In the genomic region with DNA sequence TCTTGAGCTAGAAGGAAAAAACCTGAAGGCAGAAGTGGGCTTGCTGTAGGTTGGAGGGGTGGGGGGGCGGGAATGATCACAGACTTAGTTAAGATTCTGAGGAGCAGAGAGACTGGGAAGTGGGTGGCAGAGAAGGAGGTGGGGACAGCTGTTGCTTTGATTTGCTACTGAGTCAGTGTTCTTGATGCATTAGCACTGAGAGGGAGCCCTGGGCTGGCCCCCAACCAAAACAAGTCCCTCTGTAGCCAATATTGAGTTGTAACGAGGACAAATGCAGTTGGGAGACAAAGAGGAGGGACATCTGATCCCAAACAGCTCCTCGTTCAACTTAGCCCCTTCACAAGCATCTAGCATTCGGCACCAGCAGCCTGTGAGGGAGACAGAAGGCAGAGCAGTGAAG, we compare ENCODE assay signal across 21 mouse cellular contexts. TPM values are rescaled to one million over a fixed set of nuclear protein-coding genes. Genes with fewer than 3 reads are reported as not detected.
A peak's percentile ranks its signal among the peaks of the same experiment; 100 is the strongest.
DNase-seq lines count a peak whose midpoint lies in the region; ATAC-seq and TF ChIP-seq lines count a peak whose summit lies in the region.
"Had no signal": no experiment of that assay in that cellular context is flagged by ENCODE, and none has a peak within 500 bp of the region (broad histone marks: within the 10 kb centered on the region; RNA-seq: fewer than 3 reads in every experiment).

No protein-coding gene starts in this region.

- ATAC-seq in erythroid progenitor cell, adult 5-6 weeks (replicated peaks; ENCODE audit: low FRiP score, poor library complexity, severe bottlenecking), result no peak
- ATAC-seq: intestine, embryonic 15.5 days; liver, embryonic 12.5 days had no signal

- H3K4me1 ChIP-seq in olfactory bulb, adult 2 months (ENCODE audit: control insufficient read depth, insufficient read depth, low read length), result peaks cover 9% of the 10 kb centered on the region
- H3K4me1 ChIP-seq: intestine, embryonic 15.5 days; limb, embryonic 12.5 days had no signal

- no peak for TF ChIP-seq CTCF in layer of hippocampus, adult 2 months (conservative IDR thresholded peaks at IDR 0.05)
- no peak for TF ChIP-seq CTCF in olfactory bulb, adult 2 months (IDR thresholded peaks at IDR 0.05; ENCODE audit: insufficient read depth, low read depth, low read length)

- 20% methylated on average over 4 of the region's 4 CpGs for WGBS in olfactory bulb, adult 2 months

- no peak overlapping the region for H3K4me3 ChIP-seq in layer of hippocampus, adult 2 months
- no peak overlapping the region for H3K4me3 ChIP-seq in olfactory bulb, adult 2 months (ENCODE audit: insufficient read depth, low read depth, low read length)
- H3K4me3 ChIP-seq: heart, adult 2 months; hindbrain, embryonic 15.5 days; intestine, embryonic 15.5 days; limb, embryonic 12.5 days; liver, embryonic 12.5 days; megakaryocyte, embryonic 14.5 days had no signal

- TF ChIP-seq POLR2A in olfactory bulb, adult 2 months (IDR thresholded peaks at IDR 0.05; ENCODE audit: insufficient read depth, low read depth, low read length), result no peak

- DNase-seq in cerebellum, postnatal 10 days, result peak; percentile 61 to 68
- no peak for DNase-seq in cerebellum, adult 9-10 months
- DNase-seq in layer of hippocampus, adult 2 months (ENCODE audit: low spot score in 2 of 2), result peak in 1 of 2 experiments; percentile 60
- DNase-seq in layer of hippocampus, adult 9-10 months (ENCODE audit: low spot score), result no peak
- DNase-seq in brain, adult 2 months (ENCODE audit: low read depth, low spot score), result peak; percentile 89
- no peak for DNase-seq in thymus, postnatal 36 days
- DNase-seq: adrenal gland, postnatal 36 days; gastrocnemius, postnatal 25 days; heart, adult 2 months; heart, postnatal 36 days; kidney, adult 9 months; kidney, postnatal 4 days; lung, adult 2 months had no signal

- peak overlapping the region; percentile 64 for H3K27ac ChIP-seq in layer of hippocampus, adult 2 months
- H3K27ac ChIP-seq in olfactory bulb, adult 2 months (ENCODE audit: insufficient read depth, low read depth, low read length), result peak overlapping the region; percentile 50; the same call in 1 of the 2 replicates
- H3K27ac ChIP-seq: heart, adult 2 months; hindbrain, embryonic 15.5 days; intestine, embryonic 15.5 days; limb, embryonic 12.5 days; liver, embryonic 12.5 days; stomach, postnatal 0 days had no signal

RNA-seq across cellular contexts. Expression of a gene that starts 7.1 kb away (rescaled TPM):
- total RNA-seq in layer of hippocampus, adult 2 months (2021), result 1 to 10 TPM; 2.0 to 3.7 TPM
- polyA plus RNA-seq in olfactory bulb, adult 2 months (2012; ENCODE audit: insufficient read depth, insufficient read length, low replicate concordance, missing spikeins), result not detected in 2 replicates
- 101 and 132 TPM in 2 replicates for total RNA-seq in erythroid progenitor cell, adult 5-6 weeks (2015; ENCODE audit: low replicate concordance)
- total RNA-seq in erythroid progenitor cell, adult 5-6 weeks (2017; ENCODE audit: low replicate concordance), result 121 and 141 TPM in 2 replicates

RNA-seq across cellular contexts. Expression of a gene that starts 9.7 kb away (rescaled TPM):
- total RNA-seq in layer of hippocampus, adult 2 months (2021), result 100 to 1,000 TPM; 394 to 402 TPM
- polyA plus RNA-seq in olfactory bulb, adult 2 months (2012; ENCODE audit: insufficient read depth, insufficient read length, low replicate concordance, missing spikeins), result 88.8 TPM in 1 of 2 replicates, not detected in the other
- not detected in 2 replicates for total RNA-seq in erythroid progenitor cell, adult 5-6 weeks (2015; ENCODE audit: low replicate concordance)
- 7.8 TPM in 2 replicates for total RNA-seq in erythroid progenitor cell, adult 5-6 weeks (2017; ENCODE audit: low replicate concordance)

RNA-seq across cellular contexts. Expression of a gene that starts 24.2 kb away (rescaled TPM):
- 10 to 100 TPM; 64.5 to 65.9 TPM for total RNA-seq in layer of hippocampus, adult 2 months (2021)
- polyA plus RNA-seq in olfactory bulb, adult 2 months (2012; ENCODE audit: insufficient read depth, insufficient read length, low replicate concordance, missing spikeins), result not detected in 2 replicates
- 223 and 265 TPM in 2 replicates for total RNA-seq in erythroid progenitor cell, adult 5-6 weeks (2015; ENCODE audit: low replicate concordance)
- total RNA-seq in erythroid progenitor cell, adult 5-6 weeks (2017; ENCODE audit: low replicate concordance), result 67.0 and 67.1 TPM in 2 replicates

Comparison
In these comparisons a context has a peak if more than half of its experiments do, and no peak if none do; other contexts are left out.
1. DNase-seq: peak in cerebellum, postnatal 10 days (2 of 2) and brain, adult 2 months (single experiment); none in cerebellum, adult 9-10 months (single experiment), layer of hippocampus, adult 9-10 months (single experiment) and thymus, postnatal 36 days (0 of 2).
2. RNA of a gene that starts 7.1 kb away (total RNA-seq): 101 to 141 TPM in erythroid progenitor cell, adult 5-6 weeks; 2.0 to 3.7 TPM in layer of hippocampus, adult 2 months; every median in the first group is over 10 times any median in the second.
3. RNA of a gene that starts 9.7 kb away (total RNA-seq): 394 to 402 TPM in layer of hippocampus, adult 2 months; 7.8 TPM in erythroid progenitor cell, adult 5-6 weeks; every median in the first group is over 10 times any median in the second.